Mouse (Mus musculus) kidney, embryonic 15.5 days (tissue): Measurements from ENCODE around the gene Tcf25. TPM values are rescaled to one million over a fixed set of nuclear protein-coding genes. Genes with fewer than 3 reads are reported as not detected.
"Not testable (repeated sequence)": the region's sequence is repeated elsewhere in the genome, so short reads cannot be mapped to it uniquely, and the experiment has no call there.

Source experiments
- ATAC-seq: fragments of 200-750 bp; cut with Nextera tagmentation; replicated peaks from 2 replicates; pipeline ENCODE4 v1.8.0; 2017; ENCODE audit warnings: moderate TSS enrichment; ENCODE audit not compliant: low FRiP score
- H3K27ac ChIP-seq: fragments of 300-500 bp; sonication (generic); 2 replicates; pipeline ENCODE4 v1.5.1; 2015; ENCODE audit warnings: mild to moderate bottlenecking, inconsistent platforms
- H3K27me3 ChIP-seq: fragments of 300-500 bp; sonication (generic); 2 replicates; pipeline ENCODE4 v1.6.1; 2015; ENCODE audit warnings: inconsistent platforms
- H3K36me3 ChIP-seq: fragments of 300-500 bp; sonication (generic); 2 replicates; pipeline ENCODE4 v1.6.1; 2015; ENCODE audit warnings: inconsistent platforms
- H3K4me1 ChIP-seq: fragments of 300-500 bp; sonication (generic); 2 replicates; pipeline ENCODE4 v1.6.1; 2015; ENCODE audit warnings: inconsistent platforms
- H3K4me2 ChIP-seq: fragments of 300-500 bp; sonication (generic); 2 replicates; pipeline ENCODE4 v1.6.1; 2015; ENCODE audit warnings: moderate library complexity, mild to moderate bottlenecking, inconsistent platforms
- H3K4me3 ChIP-seq: fragments of 300-500 bp; sonication (generic); replicated peaks from 2 replicates; pipeline ENCODE4 v1.5.1; 2015; ENCODE audit warnings: mild to moderate bottlenecking, inconsistent platforms
- H3K9ac ChIP-seq: fragments of 300-500 bp; sonication (generic); 2 replicates; pipeline ENCODE4 v1.6.1; 2015; ENCODE audit warnings: mild to moderate bottlenecking, inconsistent platforms
- H3K9me3 ChIP-seq: fragments of 300-500 bp; sonication (generic); replicated peaks from 2 replicates; pipeline ENCODE4 v1.6.1; 2016; ENCODE audit warnings: inconsistent platforms
- WGBS: fragments of 180-500 bp; shearing (Covaris S2); methylation state at CpG from one replicate; pipeline ENCODE4 v1.1.7; 2015; ENCODE audit warnings: mixed read lengths; 5-methylcytosine and 5-hydroxymethylcytosine counted together
- polyA plus RNA-seq: library from polyadenylated mRNA; unstranded; fragments of >200 nt; fragmentation: Nextera tagmentation; extraction: Ambion mirVana; gene quantifications from 2 replicates; pipeline ENCODE4 v1.2.1, GENCODE M21; 2015

Tcf25 gene
- polyA plus RNA-seq, 1 experiment from 2014 or later, result 157 TPM

DNA sequence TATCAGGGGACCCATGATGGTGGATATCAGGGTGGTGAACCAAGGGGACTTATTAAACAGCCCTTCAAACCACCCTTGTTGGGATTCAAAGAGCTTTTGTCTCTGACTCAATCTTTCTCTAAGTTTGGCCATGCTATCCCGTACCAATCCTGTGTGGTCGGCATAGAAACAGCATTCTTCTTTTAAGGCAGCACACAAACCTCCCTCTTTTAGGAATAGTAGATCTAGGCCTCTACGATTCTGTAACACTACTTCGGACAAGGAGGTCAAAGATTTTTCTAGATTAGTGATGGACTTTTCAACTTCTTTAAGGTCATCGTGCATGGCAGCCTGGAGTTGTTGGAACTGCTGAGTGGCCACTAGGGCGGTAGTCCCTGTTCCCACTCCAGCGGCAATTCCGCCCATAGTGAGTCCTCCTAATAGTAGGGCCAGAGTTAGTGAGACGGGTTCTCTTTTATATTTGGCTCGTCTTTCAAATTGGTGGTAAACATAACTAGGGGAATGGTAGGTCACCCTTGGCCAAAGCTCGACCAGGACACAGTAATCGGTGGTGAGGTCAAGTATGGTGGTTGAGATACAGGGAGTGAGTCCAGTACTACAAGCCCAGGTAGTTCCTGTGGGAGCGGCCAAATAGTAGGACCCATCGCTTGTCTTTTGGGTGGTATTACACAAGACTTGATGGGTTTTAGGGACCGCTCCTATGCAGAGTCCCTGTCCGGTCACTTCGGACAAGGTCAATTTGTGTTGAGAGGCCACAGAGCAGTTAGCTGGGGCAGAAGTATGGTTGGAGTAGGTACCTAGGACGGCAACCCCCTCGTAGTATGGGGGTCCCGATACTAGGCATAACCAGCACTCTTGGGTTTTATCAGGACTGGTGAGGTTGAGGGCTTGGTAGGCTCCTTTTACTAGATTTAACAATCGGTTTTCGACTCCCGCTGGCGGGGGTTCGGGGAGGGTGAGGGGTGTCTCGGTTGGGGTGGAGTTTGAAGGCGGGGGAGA, 53.3 kb downstream of the Tcf25 start:
- no peak overlapping the region for H3K4me3 ChIP-seq
- H3K9me3 ChIP-seq, result peaks cover 47% of the 10 kb centered on the region
- no peak for ATAC-seq
- H3K9ac ChIP-seq, result no peak overlapping the region
- no peaks in the 10 kb centered on the region for H3K27me3 ChIP-seq
- 97% methylated on average over 27 of the region's 27 CpGs for WGBS
- H3K4me2 ChIP-seq, result no peak overlapping the region
- no peaks in the 10 kb centered on the region for H3K36me3 ChIP-seq
- peaks cover 9% of the 10 kb centered on the region; the same call in 1 of the 2 replicates for H3K4me1 ChIP-seq
- H3K27ac ChIP-seq, result no peak overlapping the region

DNA sequence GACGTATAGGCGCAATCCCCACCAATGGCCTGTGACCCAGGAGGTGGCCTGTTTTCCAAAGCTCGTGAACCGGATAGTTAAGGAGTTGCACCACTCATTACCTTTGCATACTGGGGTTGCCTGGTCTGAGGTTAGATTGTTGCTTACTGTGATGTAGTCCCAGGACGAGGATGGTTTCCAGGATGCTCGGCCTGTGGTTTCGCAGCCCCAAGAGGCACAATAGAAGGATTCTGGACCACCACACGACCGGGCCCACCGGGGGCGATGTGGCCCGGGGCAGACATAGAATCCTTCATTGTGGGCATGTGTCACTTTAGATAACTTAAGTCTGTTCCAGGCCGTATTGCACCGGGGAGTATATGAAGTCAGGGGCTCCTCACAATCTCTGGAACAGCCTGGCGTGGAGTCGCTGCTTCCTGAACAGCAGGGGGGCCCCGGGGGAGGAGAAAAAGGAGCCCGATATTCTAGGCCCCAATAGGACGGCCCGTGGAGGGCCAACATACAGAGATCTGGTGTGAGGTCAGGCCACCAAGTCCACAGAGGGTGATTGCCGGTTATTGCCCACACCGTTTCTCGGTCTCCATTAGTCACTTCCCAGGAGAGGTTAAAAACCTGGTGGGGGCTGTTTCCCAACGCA, 54.2 kb downstream of the Tcf25 start:
- 95% methylated on average over 24 of the region's 24 CpGs for WGBS
- peaks cover 1% of the 10 kb centered on the region; the same call in 1 of the 2 replicates for H3K4me1 ChIP-seq
- H3K36me3 ChIP-seq, result no peaks in the 10 kb centered on the region
- ATAC-seq, result no peak
- H3K27ac ChIP-seq, result no peak overlapping the region
- H3K9ac ChIP-seq, result no peak overlapping the region
- H3K9me3 ChIP-seq, result peaks cover 55% of the 10 kb centered on the region
- no peaks in the 10 kb centered on the region for H3K27me3 ChIP-seq
- no peak overlapping the region for H3K4me2 ChIP-seq
- H3K4me3 ChIP-seq, result no peak overlapping the region

DNA sequence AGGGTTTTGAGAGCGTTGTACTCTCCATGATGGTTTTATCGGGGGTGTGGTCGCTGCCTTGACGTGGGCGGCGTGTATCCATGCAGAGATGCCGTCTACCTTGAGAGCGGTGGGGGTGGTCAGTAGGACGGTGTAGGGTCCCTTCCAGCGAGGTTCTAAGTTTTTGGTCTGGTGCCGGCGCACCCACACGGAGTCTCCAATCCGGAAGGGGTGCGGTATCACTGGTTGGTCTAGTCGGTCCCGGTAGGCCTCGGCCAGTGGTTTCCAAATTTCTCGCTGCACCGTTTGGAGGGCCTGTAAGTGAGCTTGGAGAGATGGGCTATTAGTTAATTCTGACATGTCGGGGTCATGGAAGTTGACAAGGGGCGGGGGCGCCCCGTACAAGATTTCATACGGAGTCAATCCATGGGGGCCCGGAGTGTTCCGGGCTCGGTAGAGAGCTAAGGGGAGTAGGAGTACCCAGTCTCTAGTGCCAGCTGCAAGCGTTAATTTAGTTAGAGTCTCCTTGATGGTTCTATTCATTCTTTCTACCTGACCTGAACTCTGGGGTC, 54.9 kb downstream of the Tcf25 start:
- WGBS, result 96% methylated on average over 29 of the region's 29 CpGs
- H3K4me3 ChIP-seq, result no peak overlapping the region
- H3K4me1 ChIP-seq, result no peaks in the 10 kb centered on the region
- H3K9me3 ChIP-seq, result peaks cover 59% of the 10 kb centered on the region
- H3K36me3 ChIP-seq, result no peaks in the 10 kb centered on the region
- no peak overlapping the region for H3K27ac ChIP-seq
- H3K9ac ChIP-seq, result no peak overlapping the region
- H3K27me3 ChIP-seq, result no peaks in the 10 kb centered on the region
- ATAC-seq, result no peak
- no peak overlapping the region for H3K4me2 ChIP-seq

DNA sequence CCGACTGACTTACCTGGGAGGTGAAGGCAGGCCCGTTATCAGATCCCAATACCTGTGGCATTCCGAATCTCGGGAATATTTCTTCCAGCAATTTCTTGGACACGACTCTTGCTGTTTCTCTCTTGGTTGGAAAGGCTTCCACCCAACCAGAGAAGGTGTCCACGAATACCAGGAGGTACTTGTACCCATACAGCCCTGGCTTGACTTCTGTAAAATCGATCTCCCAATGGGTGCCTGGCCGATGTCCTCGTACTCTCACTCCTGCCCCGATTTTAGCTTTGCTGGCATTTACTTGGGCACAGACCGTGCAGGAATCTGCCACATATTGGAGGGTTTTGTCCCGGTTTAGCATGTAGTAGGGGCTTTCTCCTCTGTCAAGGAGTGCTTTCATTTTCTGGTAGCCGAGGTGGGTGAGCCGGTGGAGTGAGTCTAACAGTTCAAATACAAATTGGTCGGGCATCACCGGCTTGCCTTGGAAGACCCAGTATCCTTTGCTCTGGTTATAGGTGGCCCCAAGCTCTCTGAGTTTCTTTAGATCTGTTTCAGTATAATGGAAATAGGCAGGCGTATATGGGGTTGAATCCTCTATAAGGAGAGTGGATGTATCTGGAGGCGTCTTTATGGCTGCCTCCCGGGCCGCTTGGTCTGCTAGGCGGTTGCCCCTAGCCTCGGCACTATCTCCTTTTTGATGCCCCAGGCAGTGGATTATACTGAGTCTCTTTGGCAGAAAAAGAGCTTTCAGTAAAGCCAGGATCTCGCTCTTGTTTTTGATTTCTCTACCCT, 55.6 kb downstream of the Tcf25 start:
- ATAC-seq, result no peak
- Histone ChIP-seq H3K9me3 (peaks cover 61% of the 10 kb centered on the region), H3K27me3 (no peaks in the 10 kb centered on the region), H3K4me1 (no peaks in the 10 kb centered on the region), H3K4me3 (no peak overlapping the region), H3K27ac (no peak overlapping the region), H3K36me3 (no peaks in the 10 kb centered on the region), H3K4me2 (no peak overlapping the region), H3K9ac (no peak overlapping the region)
- WGBS, result 96% methylated on average over 23 of the region's 23 CpGs

DNA sequence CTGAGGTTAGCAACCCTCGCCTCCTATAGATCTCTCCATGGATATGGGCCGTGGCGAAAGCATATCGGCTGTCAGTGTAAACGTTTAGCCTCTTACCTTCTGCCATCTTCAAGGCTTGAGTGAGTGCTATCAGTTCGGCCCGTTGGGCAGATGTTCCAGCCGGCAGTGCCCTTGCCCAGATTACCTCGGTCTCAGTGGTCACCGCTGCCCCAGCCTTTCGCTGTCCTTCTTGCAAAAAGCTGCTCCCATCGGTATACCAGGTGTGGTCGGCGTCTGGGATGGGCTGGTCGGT, 56.1 kb downstream of the Tcf25 start:
- not testable (repeated sequence) for H3K36me3 ChIP-seq, H3K27me3 ChIP-seq, H3K4me3 ChIP-seq, H3K27ac ChIP-seq, H3K4me2 ChIP-seq, ATAC-seq, H3K4me1 ChIP-seq, H3K9ac ChIP-seq
- H3K9me3 ChIP-seq, result peaks cover 63% of the 10 kb centered on the region
- 96% methylated on average over 15 of the region's 15 CpGs for WGBS

DNA sequence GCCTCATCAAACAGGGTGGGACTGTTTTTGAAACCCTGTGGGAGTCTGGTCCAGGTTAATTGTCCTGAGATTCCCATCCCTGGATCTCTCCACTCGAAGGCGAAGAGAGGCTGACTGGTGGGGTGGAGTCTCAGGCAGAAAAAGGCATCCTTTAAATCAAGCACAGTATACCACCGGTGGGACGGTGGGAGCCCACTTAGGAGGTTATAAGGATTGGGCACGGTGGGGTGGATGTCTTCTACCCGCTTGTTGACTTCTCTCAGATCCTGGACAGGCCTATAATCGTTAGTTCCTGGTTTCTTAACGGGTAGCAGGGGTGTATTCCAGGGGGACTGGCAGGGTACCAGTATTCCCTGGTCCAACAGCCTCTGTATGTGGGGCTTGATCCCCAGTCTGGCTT, 57.4 kb downstream of the Tcf25 start:
- H3K4me1 ChIP-seq, ATAC-seq, H3K9ac ChIP-seq, H3K27me3 ChIP-seq, H3K27ac ChIP-seq, H3K4me3 ChIP-seq, H3K4me2 ChIP-seq, H3K36me3 ChIP-seq: not testable (repeated sequence)
- WGBS, result 92% methylated on average over 8 of the region's 8 CpGs
- peaks cover 64% of the 10 kb centered on the region for H3K9me3 ChIP-seq

DNA sequence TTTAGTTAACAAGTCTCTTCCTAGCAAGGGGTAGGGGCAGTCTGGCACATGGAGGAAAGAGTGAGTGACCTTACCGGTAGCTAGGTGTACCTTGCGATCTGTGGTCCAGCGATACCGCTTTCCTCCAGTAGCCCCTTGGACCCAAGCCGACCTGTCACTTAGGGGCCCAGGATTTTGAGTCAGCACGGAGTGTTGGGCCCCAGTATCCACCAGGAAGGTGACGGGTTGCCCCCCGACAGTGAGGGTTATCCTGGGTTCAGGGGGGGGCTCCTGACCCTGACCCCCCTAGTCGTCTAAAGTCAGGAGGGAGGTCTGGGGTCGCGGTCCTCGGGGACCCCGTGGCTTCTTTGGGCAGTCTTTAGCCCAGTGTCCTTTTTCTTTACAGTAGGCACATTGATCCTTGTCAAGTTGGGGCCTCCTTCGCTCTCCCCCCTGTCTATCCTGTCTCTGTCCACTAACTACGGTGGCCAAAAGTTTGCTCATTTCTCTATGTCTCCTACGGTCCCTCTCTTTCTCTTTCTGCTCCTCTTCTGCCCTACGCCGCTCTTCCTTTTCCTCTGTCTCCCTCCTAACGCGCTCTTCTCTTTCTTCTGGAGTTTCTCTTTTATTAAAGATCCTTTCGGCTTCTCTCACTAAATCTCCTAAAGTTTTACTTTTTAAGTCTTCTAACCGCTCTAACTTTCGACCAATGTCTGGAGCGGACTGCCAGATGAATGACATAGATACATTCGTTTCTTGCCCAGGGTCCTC, 58.2 kb downstream of the Tcf25 start:
- H3K9ac ChIP-seq, result no peak overlapping the region
- H3K27ac ChIP-seq, result no peak overlapping the region
- WGBS, result 95% methylated on average over 25 of the region's 25 CpGs
- no peaks in the 10 kb centered on the region for H3K27me3 ChIP-seq
- H3K36me3 ChIP-seq, result no peaks in the 10 kb centered on the region
- no peak for ATAC-seq
- H3K9me3 ChIP-seq, result peaks cover 57% of the 10 kb centered on the region
- no peak overlapping the region for H3K4me2 ChIP-seq
- no peak overlapping the region for H3K4me3 ChIP-seq
- H3K4me1 ChIP-seq, result no peaks in the 10 kb centered on the region

DNA sequence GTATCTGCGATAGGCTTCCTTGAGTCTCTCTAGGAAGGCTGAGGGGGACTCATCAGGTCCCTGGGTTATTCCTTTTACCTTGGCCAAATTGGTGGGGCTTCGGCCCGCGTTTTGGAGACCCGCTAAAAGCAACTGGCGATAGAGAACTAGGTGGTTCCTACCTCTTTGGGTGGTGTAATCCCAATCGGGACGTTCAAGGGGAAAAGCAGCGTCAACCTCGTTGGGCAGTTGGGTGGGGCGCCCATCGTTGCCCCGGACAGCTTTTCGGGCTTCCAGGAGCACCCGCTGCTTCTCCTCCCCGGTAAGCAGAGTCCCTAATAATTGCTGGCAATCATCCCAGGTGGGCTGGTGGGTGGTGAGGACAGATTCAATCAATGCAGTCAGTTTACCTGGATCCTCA, 58.8 kb downstream of the Tcf25 start:
- Histone ChIP-seq H3K27ac (no peak overlapping the region), H3K36me3 (no peaks in the 10 kb centered on the region), H3K4me1 (no peaks in the 10 kb centered on the region), H3K9me3 (peaks cover 52% of the 10 kb centered on the region), H3K9ac (no peak overlapping the region), H3K27me3 (no peaks in the 10 kb centered on the region), H3K4me3 (no peak overlapping the region), H3K4me2 (no peak overlapping the region)
- no peak for ATAC-seq
- 94% methylated on average over 16 of the region's 16 CpGs for WGBS

DNA sequence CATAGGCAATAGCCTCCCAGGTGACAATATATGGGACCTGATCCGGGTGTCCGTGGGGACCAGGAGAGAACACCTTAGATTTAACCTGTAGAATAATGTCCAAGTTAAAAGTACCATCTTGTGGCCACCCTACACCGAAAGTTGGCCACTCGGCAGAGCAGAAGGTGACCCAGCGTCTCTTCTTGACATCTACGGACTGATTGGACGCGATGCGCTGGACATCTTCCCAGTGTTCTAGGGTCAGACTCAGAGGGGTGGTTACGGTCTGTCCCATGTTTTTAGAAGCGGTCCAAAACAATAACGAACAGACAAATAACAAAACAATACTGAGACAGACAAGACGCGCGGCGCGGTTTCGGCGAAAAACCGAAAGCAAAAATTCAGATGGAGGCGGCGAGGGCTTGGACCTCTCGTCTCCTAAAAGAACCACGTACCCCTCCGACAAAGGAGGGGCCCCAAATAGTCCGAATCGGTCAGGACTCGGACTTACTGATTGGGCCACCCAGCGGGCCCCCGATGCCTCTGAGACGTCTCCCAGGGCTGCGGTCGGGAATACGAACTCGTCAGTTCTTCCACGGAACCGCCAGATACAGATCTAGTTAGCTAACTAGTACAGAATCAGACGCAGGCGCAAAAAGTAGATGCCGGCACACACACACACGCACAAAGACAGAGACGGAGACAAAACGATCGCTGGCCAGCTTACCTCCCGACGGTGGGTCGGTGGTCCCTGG, 59.9 kb downstream of the Tcf25 start:
- H3K4me1 ChIP-seq, H3K27ac ChIP-seq, H3K27me3 ChIP-seq, H3K36me3 ChIP-seq, H3K4me2 ChIP-seq, ATAC-seq, H3K9ac ChIP-seq, H3K4me3 ChIP-seq: not testable (repeated sequence)
- H3K9me3 ChIP-seq, result peaks cover 41% of the 10 kb centered on the region
- 98% methylated on average over 46 of the region's 47 CpGs for WGBS

DNA sequence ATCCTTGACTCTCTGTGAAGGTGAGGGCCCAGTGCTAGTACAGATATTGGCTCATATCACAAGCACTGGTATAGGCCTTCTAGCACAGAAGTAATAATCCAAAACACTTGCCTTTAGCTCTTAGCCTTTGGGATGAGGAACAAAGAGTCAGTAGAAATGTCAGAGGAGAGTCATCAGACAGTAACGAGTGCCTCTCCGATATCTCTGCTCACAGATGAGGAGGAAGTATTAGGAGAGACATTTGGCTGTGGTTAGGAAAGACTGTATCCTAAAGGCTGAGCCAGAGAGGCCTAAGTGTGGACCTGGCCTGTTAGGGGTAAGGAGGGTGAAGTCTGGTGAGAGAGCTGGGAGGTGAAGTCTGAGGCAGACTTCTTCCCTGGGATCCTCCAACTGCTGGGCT, 68.2 kb downstream of the Tcf25 start:
- Histone ChIP-seq H3K9me3 (no peaks in the 10 kb centered on the region), H3K36me3 (no peaks in the 10 kb centered on the region), H3K27ac (no peak overlapping the region), H3K9ac (no peak overlapping the region), H3K4me2 (no peak overlapping the region), H3K27me3 (no peaks in the 10 kb centered on the region), H3K4me3 (no peak overlapping the region), H3K4me1 (peaks cover 13% of the 10 kb centered on the region)
- ATAC-seq, result no peak
- 92% methylated on average over 2 of the region's 2 CpGs for WGBS

DNA sequence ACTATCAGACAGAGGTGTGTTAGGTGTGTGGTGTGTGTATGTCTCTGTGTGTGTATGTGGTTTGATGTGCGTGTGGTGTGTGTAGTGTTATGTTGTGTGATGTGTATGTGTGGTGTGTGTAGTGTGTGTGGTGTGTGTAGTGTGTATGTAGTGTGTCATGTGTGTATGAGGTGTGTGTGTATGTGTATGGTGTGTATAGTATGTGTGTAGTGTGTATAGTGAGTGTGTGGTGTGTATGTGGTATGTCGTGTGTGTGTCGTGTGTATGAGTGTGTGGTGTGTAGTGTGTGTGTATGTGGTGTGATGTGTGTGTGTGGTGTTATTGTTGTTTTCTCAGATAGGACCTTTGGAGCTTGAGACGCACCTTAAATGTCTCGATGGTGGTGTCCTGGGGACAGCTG, 68.8 kb downstream of the Tcf25 start:
- H3K4me2 ChIP-seq, result peak overlapping the region; percentile 65

More for the DNA sequence above, 68.8 kb downstream of the Tcf25 start:
- no peak for ATAC-seq
- H3K4me1 ChIP-seq, result peaks cover 13% of the 10 kb centered on the region
- 0 out of 2 replicates have a peak overlapping the region, but pooled peaks have one; percentile 60 for H3K9ac ChIP-seq
- WGBS, result 83% methylated on average over 5 of the region's 5 CpGs
- H3K4me3 ChIP-seq, result peak overlapping the region; percentile 68
- H3K27ac ChIP-seq, result 0 out of 2 replicates have a peak overlapping the region, but pooled peaks have one; percentile 86
- H3K27me3 ChIP-seq, result no peaks in the 10 kb centered on the region
- H3K9me3 ChIP-seq, result no peaks in the 10 kb centered on the region
- H3K36me3 ChIP-seq, result no peaks in the 10 kb centered on the region
